Mouse (Mus musculus): ENCODE measurements around the gene Ehbp1. TPM values are rescaled to one million over a fixed set of nuclear protein-coding genes. Genes with fewer than 3 reads are reported as not detected.

Gene Ehbp1
- polyA plus RNA-seq, 1 experiment from 2014 or later: 10.4 TPM

DNA sequence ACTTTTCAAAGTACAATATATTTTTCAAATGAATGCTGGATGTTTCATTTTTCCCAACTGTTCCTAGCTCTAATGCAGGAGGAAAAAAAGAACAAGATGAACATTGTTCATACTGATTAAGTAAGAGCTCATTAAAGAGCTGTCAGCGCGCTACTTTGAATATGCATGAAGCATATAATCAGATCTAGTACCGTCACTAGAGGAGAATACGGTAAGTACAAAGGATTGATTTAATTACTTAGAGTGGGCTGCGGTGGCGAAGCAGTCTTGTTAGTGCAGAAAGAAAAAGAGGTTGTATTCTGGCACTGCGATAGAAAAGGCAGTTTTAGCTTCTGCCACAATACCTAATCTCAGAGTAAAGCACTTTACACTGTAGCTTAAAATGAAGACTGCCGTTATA lies 324.6 kb downstream of the Ehbp1 start:
- Histone ChIP-seq H3K36me3 (ENCODE audit: control insufficient read depth, insufficient read depth, low read length) (no peaks in the 10 kb centered on the region), H3K4me3 (ENCODE audit: low read length) (no peak overlapping the region), H3K9ac (ENCODE audit: low read length) (no peak overlapping the region), H3K4me1 (replicated peaks; ENCODE audit: control insufficient read depth, insufficient read depth, low read length) (no peaks in the 10 kb centered on the region), H3K4me2 (ENCODE audit: low read depth, low read length) (no peak overlapping the region), H3K9me3 (ENCODE audit: control insufficient read depth, low read length) (no peaks in the 10 kb centered on the region), H3K27ac (ENCODE audit: low read length) (no peak overlapping the region), H3K27me3 (ENCODE audit: control insufficient read depth, insufficient read depth, low read depth, low read length) (no peaks in the 10 kb centered on the region)
- no peak for ATAC-seq (ENCODE audit: low read depth)
- WGBS: 84% methylated on average over 8 of the region's 8 CpGs

DNA sequence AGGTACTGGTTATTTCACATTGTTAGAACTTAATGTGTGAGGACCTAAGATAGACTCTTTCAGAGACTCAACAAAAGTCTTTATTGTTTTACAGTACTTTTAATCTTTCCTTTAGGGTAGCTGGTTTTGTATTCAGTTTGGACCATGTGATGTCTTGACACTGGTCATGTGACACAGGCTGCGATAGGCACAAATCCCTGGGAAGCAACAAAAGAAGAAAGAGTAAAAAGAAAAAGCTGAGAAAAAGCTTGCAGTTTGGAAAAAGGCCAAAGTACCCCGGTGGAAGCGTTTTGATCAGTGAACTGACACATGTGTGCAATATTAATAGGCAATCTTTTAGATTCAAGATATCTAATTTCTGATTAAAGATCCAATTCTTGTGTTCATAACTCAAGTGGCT lies 325.8 kb downstream of the Ehbp1 start:
- no peak overlapping the region for H3K4me3 ChIP-seq (ENCODE audit: low read length)
- 72% methylated on average over 3 of the region's 3 CpGs for WGBS
- no peak overlapping the region for H3K27ac ChIP-seq (ENCODE audit: low read length)
- H3K4me1 ChIP-seq (replicated peaks; ENCODE audit: control insufficient read depth, insufficient read depth, low read length): no peaks in the 10 kb centered on the region
- H3K9ac ChIP-seq (ENCODE audit: low read length): no peak overlapping the region
- H3K4me2 ChIP-seq (ENCODE audit: low read depth, low read length): no peak overlapping the region
- H3K36me3 ChIP-seq (ENCODE audit: control insufficient read depth, insufficient read depth, low read length): no peaks in the 10 kb centered on the region
- no peaks in the 10 kb centered on the region for H3K27me3 ChIP-seq (ENCODE audit: control insufficient read depth, insufficient read depth, low read depth, low read length)
- no peak for ATAC-seq (ENCODE audit: low read depth)
- no peaks in the 10 kb centered on the region for H3K9me3 ChIP-seq (ENCODE audit: control insufficient read depth, low read length)

DNA sequence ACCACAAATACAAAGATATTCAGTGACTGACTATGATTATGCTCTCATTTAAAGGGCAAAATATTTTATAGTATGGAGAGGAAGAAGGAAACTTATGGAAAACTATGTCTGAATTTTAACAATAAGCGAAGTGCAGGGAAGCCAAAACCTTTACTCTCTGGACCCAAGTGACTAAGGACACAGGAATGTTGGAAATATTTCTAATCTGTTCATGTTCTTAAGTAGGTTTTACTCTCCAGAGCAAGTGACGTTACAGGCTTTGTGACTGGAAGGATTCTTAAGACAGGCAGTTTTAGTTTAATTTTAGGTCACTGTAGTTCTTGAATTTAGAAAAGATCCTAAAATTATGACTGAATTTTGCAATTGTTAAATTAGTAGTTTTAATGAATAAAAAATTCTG lies 333.3 kb downstream of the Ehbp1 start:
- H3K4me3 ChIP-seq (ENCODE audit: low read length): no peak overlapping the region
- no peak overlapping the region for H3K27ac ChIP-seq (ENCODE audit: low read length)
- WGBS: 19% methylated on average over 2 of the region's 2 CpGs
- no peak overlapping the region for H3K4me2 ChIP-seq (ENCODE audit: low read depth, low read length)
- H3K9me3 ChIP-seq (ENCODE audit: control insufficient read depth, low read length): no peaks in the 10 kb centered on the region
- H3K36me3 ChIP-seq (ENCODE audit: control insufficient read depth, insufficient read depth, low read length): no peaks in the 10 kb centered on the region
- peaks cover 10% of the 10 kb centered on the region for H3K4me1 ChIP-seq (replicated peaks; ENCODE audit: control insufficient read depth, insufficient read depth, low read length)
- H3K27me3 ChIP-seq (ENCODE audit: control insufficient read depth, insufficient read depth, low read depth, low read length): peaks cover 41% of the 10 kb centered on the region
- H3K9ac ChIP-seq (ENCODE audit: low read length): no peak overlapping the region
- no peak for ATAC-seq (ENCODE audit: low read depth)

DNA sequence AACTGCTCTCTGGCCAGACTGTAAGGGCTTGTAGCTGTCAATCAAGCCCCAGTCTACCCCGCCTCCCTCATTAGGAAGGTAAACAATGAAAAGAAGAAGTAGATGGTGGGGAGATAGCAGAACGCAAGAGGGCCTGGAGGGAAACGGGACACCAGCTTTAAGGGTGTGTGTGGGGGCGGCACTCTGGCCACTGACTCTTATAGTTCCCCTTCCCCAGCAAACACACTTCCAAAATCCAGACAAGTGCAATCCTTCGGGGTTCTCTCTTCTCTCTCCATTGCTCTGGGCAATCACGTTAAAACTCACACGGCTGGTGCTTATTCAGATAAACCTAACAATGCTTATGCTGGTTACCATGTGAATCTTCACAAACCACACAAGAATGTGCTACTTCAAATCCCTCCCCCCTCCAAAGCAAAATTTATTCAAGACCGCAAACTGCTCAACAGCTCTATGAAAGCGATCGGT lies 333.9 kb downstream of the Ehbp1 start:
- H3K27me3 ChIP-seq (ENCODE audit: control insufficient read depth, insufficient read depth, low read depth, low read length): peaks cover 46% of the 10 kb centered on the region
- H3K4me2 ChIP-seq (ENCODE audit: low read depth, low read length): peak overlapping the region; percentile 1
- no peak overlapping the region for H3K9ac ChIP-seq (ENCODE audit: low read length)
- ATAC-seq (ENCODE audit: low read depth): no peak
- H3K36me3 ChIP-seq (ENCODE audit: control insufficient read depth, insufficient read depth, low read length): no peaks in the 10 kb centered on the region
- no peaks in the 10 kb centered on the region for H3K9me3 ChIP-seq (ENCODE audit: control insufficient read depth, low read length)
- WGBS: 17% methylated on average over 10 of the region's 10 CpGs
- H3K4me3 ChIP-seq (ENCODE audit: low read length): peak overlapping the region; percentile 4; the same call in 1 of the 2 replicates
- H3K27ac ChIP-seq (ENCODE audit: low read length): no peak overlapping the region
- peaks cover 10% of the 10 kb centered on the region for H3K4me1 ChIP-seq (replicated peaks; ENCODE audit: control insufficient read depth, insufficient read depth, low read length)

DNA sequence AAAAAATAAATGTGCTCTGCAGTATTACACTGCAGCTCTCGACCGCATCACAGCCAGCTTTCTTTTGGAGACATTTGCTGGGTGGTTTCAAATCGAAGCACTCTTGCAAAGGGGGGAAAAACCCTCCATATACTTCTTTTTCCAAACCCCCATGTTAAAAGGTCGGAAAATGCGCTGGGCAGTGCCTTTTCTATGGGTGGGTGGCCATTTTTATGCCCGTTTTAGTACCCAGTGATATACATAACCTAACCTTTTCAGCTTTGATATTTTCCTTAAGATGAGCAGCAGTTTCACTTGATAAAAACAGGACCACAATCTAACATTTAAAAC lies 334.3 kb downstream of the Ehbp1 start:
- Histone ChIP-seq H3K27ac (ENCODE audit: low read length) (no peak overlapping the region), H3K4me1 (replicated peaks; ENCODE audit: control insufficient read depth, insufficient read depth, low read length) (peaks cover 12% of the 10 kb centered on the region), H3K27me3 (ENCODE audit: control insufficient read depth, insufficient read depth, low read depth, low read length) (peaks cover 47% of the 10 kb centered on the region), H3K4me3 (ENCODE audit: low read length) (peak overlapping the region; percentile 0; the same call in 1 of the 2 replicates), H3K36me3 (ENCODE audit: control insufficient read depth, insufficient read depth, low read length) (no peaks in the 10 kb centered on the region), H3K4me2 (ENCODE audit: low read depth, low read length) (peak overlapping the region; percentile 1), H3K9me3 (ENCODE audit: control insufficient read depth, low read length) (no peaks in the 10 kb centered on the region), H3K9ac (ENCODE audit: low read length) (no peak overlapping the region)
- no peak for ATAC-seq (ENCODE audit: low read depth)
- 21% methylated on average over 6 of the region's 6 CpGs for WGBS

DNA sequence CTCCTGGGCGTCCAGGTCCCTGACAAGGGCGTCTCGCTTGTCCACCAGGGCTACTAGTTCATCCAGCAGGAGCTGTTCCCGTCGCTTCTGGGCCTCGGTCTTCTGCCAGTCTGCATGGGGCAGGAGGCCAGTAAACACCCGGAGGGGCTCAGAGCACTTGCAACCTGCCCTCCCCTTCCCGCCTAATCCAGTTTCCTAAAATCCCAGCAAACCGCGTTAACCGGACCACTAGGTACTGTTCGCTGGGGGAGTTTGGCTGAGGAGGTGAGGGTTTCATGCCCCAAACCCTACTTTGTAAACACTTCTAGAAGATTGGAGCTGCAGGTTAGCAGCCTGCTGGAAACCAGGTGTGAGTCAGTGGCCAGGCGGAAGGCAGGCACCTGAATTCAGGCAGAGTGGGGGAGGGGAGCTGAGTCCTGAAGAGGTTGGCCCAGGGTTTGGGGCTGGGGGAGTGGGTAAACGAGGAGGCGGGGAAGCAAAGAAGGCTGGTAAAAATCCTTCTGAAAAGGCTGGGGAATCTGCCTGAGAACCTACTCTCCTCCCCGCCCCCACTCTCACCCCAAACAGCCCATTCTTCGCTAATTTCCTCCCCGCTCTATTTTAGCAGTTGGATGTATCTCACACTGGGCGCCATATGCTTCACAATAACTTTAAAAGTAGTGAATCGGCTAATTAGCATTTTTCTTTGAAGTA lies 334.9 kb downstream of the Ehbp1 start:
- no peak overlapping the region for H3K27ac ChIP-seq (ENCODE audit: low read length)
- no peak for ATAC-seq (ENCODE audit: low read depth)
- WGBS: 19% methylated on average over 20 of the region's 20 CpGs
- no peaks in the 10 kb centered on the region for H3K9me3 ChIP-seq (ENCODE audit: control insufficient read depth, low read length)
- H3K27me3 ChIP-seq (ENCODE audit: control insufficient read depth, insufficient read depth, low read depth, low read length): peaks cover 52% of the 10 kb centered on the region
- H3K9ac ChIP-seq (ENCODE audit: low read length): no peak overlapping the region
- H3K36me3 ChIP-seq (ENCODE audit: control insufficient read depth, insufficient read depth, low read length): no peaks in the 10 kb centered on the region
- H3K4me1 ChIP-seq (replicated peaks; ENCODE audit: control insufficient read depth, insufficient read depth, low read length): peaks cover 17% of the 10 kb centered on the region
- peak overlapping the region; percentile 1; the same call in 1 of the 2 replicates for H3K4me2 ChIP-seq (ENCODE audit: low read depth, low read length)
- peak overlapping the region; percentile 0; the same call in 1 of the 2 replicates for H3K4me3 ChIP-seq (ENCODE audit: low read length)

DNA sequence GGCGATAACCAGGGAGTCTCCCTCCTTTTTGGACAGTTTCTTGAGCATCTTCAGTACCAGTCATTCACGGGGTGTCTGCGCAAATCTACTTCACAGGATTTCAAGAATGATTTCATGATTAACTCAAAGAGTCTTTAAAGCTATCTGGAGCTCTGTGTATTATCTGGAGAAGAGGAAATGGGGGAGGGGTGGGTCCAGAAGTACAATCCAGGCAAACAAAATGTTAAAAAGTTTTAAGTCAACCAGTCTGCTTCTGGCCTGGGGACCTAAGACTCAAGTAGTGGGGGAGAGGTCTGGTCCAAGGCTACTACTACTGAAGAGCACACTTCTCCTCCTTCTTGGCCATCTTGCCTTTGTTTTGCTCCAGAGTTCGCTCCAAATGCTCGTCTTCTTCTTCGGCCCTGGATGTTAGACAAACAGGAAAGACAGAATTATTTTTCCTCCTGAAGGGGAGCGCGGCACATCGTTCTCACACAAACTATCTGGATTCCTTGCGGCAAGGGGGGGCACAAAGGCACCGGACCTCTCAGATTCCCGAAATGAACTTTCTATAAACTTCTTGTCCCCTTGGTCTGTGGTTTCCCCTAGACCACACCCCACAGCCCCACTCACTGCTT lies 335.5 kb downstream of the Ehbp1 start:
- 42% methylated on average over 12 of the region's 12 CpGs for WGBS
- no peak for ATAC-seq (ENCODE audit: low read depth)
- peaks cover 23% of the 10 kb centered on the region for H3K4me1 ChIP-seq (replicated peaks; ENCODE audit: control insufficient read depth, insufficient read depth, low read length)
- H3K36me3 ChIP-seq (ENCODE audit: control insufficient read depth, insufficient read depth, low read length): no peaks in the 10 kb centered on the region
- H3K27me3 ChIP-seq (ENCODE audit: control insufficient read depth, insufficient read depth, low read depth, low read length): peaks cover 58% of the 10 kb centered on the region
- no peak overlapping the region for H3K27ac ChIP-seq (ENCODE audit: low read length)
- H3K4me3 ChIP-seq (ENCODE audit: low read length): no peak overlapping the region
- H3K9ac ChIP-seq (ENCODE audit: low read length): no peak overlapping the region
- no peak overlapping the region for H3K4me2 ChIP-seq (ENCODE audit: low read depth, low read length)
- no peaks in the 10 kb centered on the region for H3K9me3 ChIP-seq (ENCODE audit: control insufficient read depth, low read length)

DNA sequence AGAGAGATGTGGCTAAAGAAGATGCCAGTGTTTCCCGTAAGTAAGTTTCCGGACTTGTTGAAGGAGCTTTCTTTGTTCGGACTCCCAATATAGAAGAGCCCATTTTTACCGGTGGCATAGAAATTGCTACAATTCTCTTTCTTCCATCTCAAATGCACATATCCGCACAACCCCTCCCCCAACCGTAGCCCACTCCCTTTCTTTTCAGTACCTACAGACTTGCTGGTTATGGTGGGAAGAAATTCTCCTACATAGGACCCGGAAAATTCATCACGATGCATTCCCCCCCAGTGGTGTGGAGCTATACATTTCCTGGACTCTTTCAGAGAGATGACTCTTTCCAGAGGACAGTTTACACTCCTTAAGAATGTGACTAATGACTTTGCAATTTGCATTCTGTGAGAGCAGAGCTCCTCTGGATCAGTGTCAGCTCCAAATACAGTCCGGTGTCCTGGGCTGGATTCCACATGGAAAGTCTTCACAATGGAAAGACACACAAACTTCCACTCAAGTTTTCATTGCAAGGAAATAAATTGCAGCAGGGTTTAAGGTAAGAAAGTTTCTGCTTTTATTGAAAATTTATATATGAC lies 336.7 kb downstream of the Ehbp1 start:
- no peaks in the 10 kb centered on the region for H3K36me3 ChIP-seq (ENCODE audit: control insufficient read depth, insufficient read depth, low read length)
- no peak overlapping the region for H3K4me2 ChIP-seq (ENCODE audit: low read depth, low read length)
- peaks cover 33% of the 10 kb centered on the region for H3K4me1 ChIP-seq (replicated peaks; ENCODE audit: control insufficient read depth, insufficient read depth, low read length)
- no peak for ATAC-seq (ENCODE audit: low read depth)
- H3K27ac ChIP-seq (ENCODE audit: low read length): no peak overlapping the region
- no peak overlapping the region for H3K4me3 ChIP-seq (ENCODE audit: low read length)
- H3K9me3 ChIP-seq (ENCODE audit: control insufficient read depth, low read length): no peaks in the 10 kb centered on the region
- 42% methylated on average over 9 of the region's 9 CpGs for WGBS
- no peak overlapping the region for H3K9ac ChIP-seq (ENCODE audit: low read length)
- H3K27me3 ChIP-seq (ENCODE audit: control insufficient read depth, insufficient read depth, low read depth, low read length): peaks cover 69% of the 10 kb centered on the region

DNA sequence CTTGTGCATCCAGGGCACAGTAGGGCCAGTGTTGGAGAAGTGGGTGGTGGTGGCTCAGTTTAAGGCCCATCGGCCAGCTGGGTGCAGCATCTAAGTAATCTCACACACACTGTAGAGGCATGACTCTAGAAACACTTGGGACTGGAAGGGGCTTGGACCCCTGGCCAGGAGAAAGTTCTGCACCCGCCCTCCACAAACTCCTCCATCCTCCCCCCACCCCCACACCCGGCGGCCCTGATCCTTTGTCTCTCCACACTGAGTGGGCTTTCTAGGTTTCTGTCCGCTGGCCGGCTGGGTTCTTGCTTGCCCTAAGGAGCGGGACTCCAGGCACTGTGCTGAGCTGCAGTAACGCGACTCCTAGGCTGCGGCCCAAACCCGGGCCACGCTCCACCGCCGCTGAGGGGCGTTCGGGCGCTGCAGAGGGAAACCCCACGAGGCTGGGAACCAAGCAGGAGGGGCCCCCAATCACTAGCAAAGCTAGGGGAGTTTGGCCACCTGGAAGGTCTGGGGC lies 337.7 kb downstream of the Ehbp1 start:
- no peaks in the 10 kb centered on the region for H3K9me3 ChIP-seq (ENCODE audit: control insufficient read depth, low read length)
- H3K4me3 ChIP-seq (ENCODE audit: low read length): peak overlapping the region; percentile 19; the same call in 1 of the 2 replicates
- H3K36me3 ChIP-seq (ENCODE audit: control insufficient read depth, insufficient read depth, low read length): no peaks in the 10 kb centered on the region
- H3K27me3 ChIP-seq (ENCODE audit: control insufficient read depth, insufficient read depth, low read depth, low read length): peaks cover 79% of the 10 kb centered on the region
- H3K9ac ChIP-seq (ENCODE audit: low read length): no peak overlapping the region
- no peak overlapping the region for H3K4me2 ChIP-seq (ENCODE audit: low read depth, low read length)
- H3K4me1 ChIP-seq (replicated peaks; ENCODE audit: control insufficient read depth, insufficient read depth, low read length): peaks cover 33% of the 10 kb centered on the region
- WGBS: 6% methylated on average over 18 of the region's 18 CpGs
- H3K27ac ChIP-seq (ENCODE audit: low read length): no peak overlapping the region
- ATAC-seq (ENCODE audit: low read depth): 0 out of 2 replicates have a peak, but pooled peaks have one; percentile 15
